ENCODE assay signal across 22 mouse cellular contexts in genomic region chr8:103501328-103501727, GRCm38 (mm10).
DNase-seq lines count a peak whose midpoint lies in the region; ATAC-seq and TF ChIP-seq lines count a peak whose summit lies in the region.
"Had no signal": no experiment of that assay in that cellular context is flagged by ENCODE, and none has a peak within 500 bp of the region (broad histone marks: within the 10 kb centered on the region; RNA-seq: fewer than 3 reads in every experiment).

No protein-coding gene starts in this region.

- no peaks in the 10 kb centered on the region for H3K9me3 ChIP-seq in lung, embryonic 14.5 days (ENCODE audit: low read depth, low read length)
- H3K9me3 ChIP-seq: embryonic facial prominence, embryonic 13.5 days; forebrain, embryonic 13.5 days; heart, embryonic 13.5 days; hindbrain, embryonic 13.5 days had no signal

- H3K27ac ChIP-seq in lung, embryonic 14.5 days (ENCODE audit: low read depth), result peak overlapping the region; percentile 74; the same call in 1 of the 2 replicates
- H3K27ac ChIP-seq: embryonic facial prominence, embryonic 13.5 days; forebrain, embryonic 13.5 days; heart, adult 2 months; heart, embryonic 13.5 days; hindbrain, embryonic 13.5 days; hindbrain, postnatal 0 days had no signal

- no peak for TF ChIP-seq POLR2A in lung, adult 2 months (IDR thresholded peaks at IDR 0.05; ENCODE audit: borderline replicate concordance, extremely low read depth, low read depth, low read length)

- no peak for TF ChIP-seq CTCF in lung, adult 2 months (IDR thresholded peaks at IDR 0.05; ENCODE audit: insufficient read depth, low read length)
- TF ChIP-seq CTCF in lung, embryonic 14.5 days (IDR thresholded peaks at IDR 0.05; ENCODE audit: low read depth), result no peak

- no peaks in the 10 kb centered on the region for H3K27me3 ChIP-seq in lung, embryonic 14.5 days (ENCODE audit: insufficient read depth, low read length)
- H3K27me3 ChIP-seq: CH12.LX; embryonic facial prominence, embryonic 13.5 days; forebrain, embryonic 13.5 days; heart, embryonic 13.5 days; hindbrain, embryonic 13.5 days had no signal

- peak; percentile 96 for ATAC-seq in lung, embryonic 14.5 days (ENCODE audit: insufficient read depth)
- ATAC-seq: forebrain, embryonic 13.5 days; forebrain, postnatal 0 days; hindbrain, postnatal 0 days had no signal

- H3K4me3 ChIP-seq in lung, adult 2 months (replicated peaks; ENCODE audit: extremely low read depth, low read depth, low read length), result no peak overlapping the region
- H3K4me3 ChIP-seq in lung, embryonic 14.5 days (ENCODE audit: low read depth, low read length), result no peak overlapping the region
- H3K4me3 ChIP-seq: embryonic facial prominence, embryonic 13.5 days; forebrain, embryonic 13.5 days; heart, adult 2 months; heart, embryonic 13.5 days; hindbrain, embryonic 13.5 days had no signal

- H3K9ac ChIP-seq in lung, embryonic 14.5 days, result no peak overlapping the region
- H3K9ac ChIP-seq: embryonic facial prominence, embryonic 13.5 days; forebrain, embryonic 13.5 days; forebrain, postnatal 0 days; heart, embryonic 13.5 days; hindbrain, embryonic 13.5 days had no signal

- H3K36me3 ChIP-seq in lung, embryonic 14.5 days (ENCODE audit: insufficient read depth), result no peaks in the 10 kb centered on the region
- H3K36me3 ChIP-seq: embryonic facial prominence, embryonic 13.5 days; heart, embryonic 13.5 days; hindbrain, embryonic 13.5 days had no signal

- no peaks in the 10 kb centered on the region for H3K4me1 ChIP-seq in lung, adult 2 months (ENCODE audit: control insufficient read depth, insufficient read depth, low read length)
- H3K4me1 ChIP-seq in lung, embryonic 14.5 days (ENCODE audit: insufficient read depth), result no peaks in the 10 kb centered on the region
- H3K4me1 ChIP-seq: heart, embryonic 13.5 days had no signal

- peak; percentile 11 to 40 for DNase-seq in lung, adult 18-20 months
- DNase-seq in lung, adult 2 months, result no peak
- DNase-seq in lung, embryonic 14.5 days, result peak; percentile 95
- DNase-seq in lung, postnatal 10 days, result peak; percentile 69
- peak; percentile 47 to 71 for DNase-seq in lung, postnatal 4 days
- no peak for DNase-seq in embryo, embryonic 10.5 days (ENCODE audit: low spot score)
- no peak for DNase-seq in heart, postnatal 14 days
- DNase-seq in thymus, postnatal 4 days, result no peak
- DNase-seq: adrenal gland, adult 8-10 months; adrenal gland, postnatal 36 days; cerebellum, adult 2 months; cerebellum, postnatal 14 days; forebrain, postnatal 0 days; gastrocnemius, postnatal 14 days; heart, adult 2 months; heart, postnatal 4 days had no signal

- no peak overlapping the region for H3K4me2 ChIP-seq in lung, embryonic 14.5 days
- H3K4me2 ChIP-seq: embryonic facial prominence, embryonic 13.5 days; forebrain, embryonic 13.5 days; heart, embryonic 13.5 days; hindbrain, embryonic 13.5 days had no signal

- WGBS in lung, adult 2 months, result 51% methylated on average over 2 of the region's 2 CpGs
- 22% methylated on average over 2 of the region's 2 CpGs for WGBS in lung, embryonic 14.5 days

- intact Hi-C loops in heart, postnatal 14 days (cut with DNase I), result no loop called here

Comparison
In these comparisons a context has a peak if more than half of its experiments do, and no peak if none do; other contexts are left out.
1. DNase-seq: peak in lung, adult 18-20 months (2 of 2), lung, embryonic 14.5 days (single experiment), lung, postnatal 10 days (single experiment) and lung, postnatal 4 days (2 of 2); none in lung, adult 2 months (single experiment), embryo, embryonic 10.5 days (single experiment), heart, postnatal 14 days (0 of 2) and thymus, postnatal 4 days (single experiment).